In the genomic region with DNA sequence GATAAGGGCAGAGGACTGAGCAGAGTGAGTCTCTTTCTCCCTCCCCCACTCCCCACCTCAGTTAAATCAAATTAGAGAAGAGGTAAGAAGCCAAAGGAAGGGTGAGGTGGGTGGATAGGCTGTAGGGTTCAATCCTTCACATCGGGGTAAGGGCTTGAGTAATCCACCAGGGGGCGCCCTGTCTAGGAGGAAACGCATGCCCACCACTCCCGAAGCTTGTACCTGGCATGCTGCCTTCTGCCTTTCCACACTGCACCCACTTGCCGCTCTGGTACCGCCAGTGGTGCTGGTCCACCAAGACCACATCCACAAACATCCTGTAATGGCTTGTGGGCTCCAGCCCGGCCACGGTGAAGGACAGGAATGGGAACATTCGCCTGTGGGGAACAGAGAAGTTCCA, we compare ENCODE assay signal across 8 mouse cellular contexts. TPM values are rescaled to one million over a fixed set of nuclear protein-coding genes. Genes with fewer than 3 reads are reported as not detected.
DNase-seq lines count a peak whose midpoint lies in the region; ATAC-seq and TF ChIP-seq lines count a peak whose summit lies in the region.

No protein-coding gene starts in this region.

- H3K4me1 ChIP-seq in liver, embryonic 11.5 days (replicated peaks; ENCODE audit: control insufficient read depth, insufficient read depth, low read length): no peaks in the 10 kb centered on the region

- no peaks in the 10 kb centered on the region for H3K36me3 ChIP-seq in liver, embryonic 11.5 days (ENCODE audit: control insufficient read depth, insufficient read depth, low read length)

- 20% methylated on average over 9 of the region's 9 CpGs for WGBS in liver, embryonic 11.5 days

- DNase-seq in left cerebral cortex, adult 2 months (ENCODE audit: extremely low spot score in 1 of 2, low spot score in 2 of 2): peak; percentile 26 to 30
- DNase-seq in left cerebral cortex, adult 8-10 months (ENCODE audit: low spot score in 2 of 2): no peak
- peak; percentile 76 for DNase-seq in T-cell, adult 2 months (ENCODE audit: low spot score)
- peak; percentile 77 to 92 for DNase-seq in cerebellum, postnatal 14 days
- peak; percentile 67 to 79 for DNase-seq in heart, postnatal 14 days
- DNase-seq in liver, embryonic 11.5 days (ENCODE audit: low spot score): peak; percentile 61
- DNase-seq in right cerebral cortex, postnatal 25 days: peak; percentile 15
- DNase-seq in urinary bladder, postnatal 36 days (ENCODE audit: low spot score in 2 of 2): peak; percentile 48 to 67

- no peak overlapping the region for H3K4me3 ChIP-seq in left cerebral cortex, adult 2 months
- no peak overlapping the region for H3K4me3 ChIP-seq in liver, embryonic 11.5 days (ENCODE audit: low read depth, low read length)

- H3K9me3 ChIP-seq in liver, embryonic 11.5 days (ENCODE audit: control insufficient read depth, low read length): no peaks in the 10 kb centered on the region

- no peak overlapping the region for H3K27ac ChIP-seq in left cerebral cortex, adult 2 months
- H3K27ac ChIP-seq in liver, embryonic 11.5 days (ENCODE audit: low read depth, low read length): no peak overlapping the region

- intact Hi-C loops in left cerebral cortex, adult 2 months (cut with DNase I): loop anchor here (1.0 kb wide), 1 partner anchor 76 kb away; no protein-coding TSS in a partner anchor
- intact Hi-C loops in heart, postnatal 14 days (cut with DNase I): loop anchor here (2.0 kb wide), 1 partner anchor 47 kb away; no protein-coding TSS in a partner anchor

- no peak for ATAC-seq in liver, embryonic 11.5 days (replicated peaks; ENCODE audit: low FRiP score)

- peak; percentile 66 for TF ChIP-seq CTCF in left cerebral cortex, adult 2 months (IDR thresholded peaks at IDR 0.05)

- peaks cover 40% of the 10 kb centered on the region for H3K27me3 ChIP-seq in liver, embryonic 11.5 days (replicated peaks; ENCODE audit: control insufficient read depth, insufficient read depth, low read length)

- no peak overlapping the region for H3K9ac ChIP-seq in liver, embryonic 11.5 days (ENCODE audit: low read depth, low read length)

- no peak overlapping the region for H3K4me2 ChIP-seq in liver, embryonic 11.5 days

RNA-seq across cellular contexts. Expression of a gene that starts 13.4 kb away (rescaled TPM):
- under 1 TPM; 0.32 to 0.40 TPM for total RNA-seq in left cerebral cortex, adult 2 months (2021)
- total RNA-seq in left cerebral cortex, adult 8-10 months (2022): under 1 TPM; 0.14 to 0.37 (median 0.23) TPM
- under 1 TPM in 1 of 2 experiments, not detected in 1; 0.12 TPM for total RNA-seq in heart, postnatal 14 days (2021)
- polyA plus RNA-seq in liver, embryonic 11.5 days (2014; fragmentation: Nextera tagmentation; extraction: Ambion mirVana): not detected in 2 replicates

RNA-seq across cellular contexts. Expression of a gene that starts 49.6 kb away (rescaled TPM):
- 10 to 100 TPM; 52.7 to 56.8 TPM for total RNA-seq in left cerebral cortex, adult 2 months (2021)
- total RNA-seq in left cerebral cortex, adult 8-10 months (2022): 10 to 100 TPM; 54.8 to 63.2 (median 59.6) TPM
- 10 to 100 TPM; 13.4 to 15.8 TPM for total RNA-seq in heart, postnatal 14 days (2021)
- 5.4 and 5.5 TPM in 2 replicates for polyA plus RNA-seq in liver, embryonic 11.5 days (2014; fragmentation: Nextera tagmentation; extraction: Ambion mirVana)

RNA-seq across cellular contexts. Expression of a gene that starts 51.3 kb away (rescaled TPM):
- 10 to 100 TPM; 14.0 to 15.2 TPM for total RNA-seq in left cerebral cortex, adult 2 months (2021)
- total RNA-seq in left cerebral cortex, adult 8-10 months (2022): 10 to 100 TPM; 14.1 to 19.1 (median 15.4) TPM
- total RNA-seq in heart, postnatal 14 days (2021): 1 to 10 TPM; 4.6 to 4.9 TPM
- polyA plus RNA-seq in liver, embryonic 11.5 days (2014; fragmentation: Nextera tagmentation; extraction: Ambion mirVana): 4.9 and 6.1 TPM in 2 replicates

Comparison
In these comparisons a context has a peak if more than half of its experiments do, and no peak if none do; other contexts are left out.
1. DNase-seq: peak in left cerebral cortex, adult 2 months (2 of 2), T-cell, adult 2 months (single experiment), cerebellum, postnatal 14 days (2 of 2), heart, postnatal 14 days (2 of 2), liver, embryonic 11.5 days (single experiment), right cerebral cortex, postnatal 25 days (single experiment) and urinary bladder, postnatal 36 days (2 of 2); none in left cerebral cortex, adult 8-10 months (0 of 2).